Mouse (Mus musculus) limb, embryonic 10.5 days (tissue): ENCODE data around the gene Tbx4. TPM values are rescaled to one million over a fixed set of nuclear protein-coding genes. Genes with fewer than 3 reads are reported as not detected.

Experiments used
- DNase-seq: peaks from one replicate; pipeline ENCODE4 v3.0.0-alpha.2; 2017; ENCODE audit warnings: low spot score
- H3K27ac ChIP-seq: fragments of 300-500 bp; sonication (generic); 2 replicates; pipeline ENCODE4 v1.5.1; 2016; ENCODE audit warnings: mild to moderate bottlenecking
- H3K27me3 ChIP-seq: fragments of 300-500 bp; sonication (generic); 2 replicates; pipeline ENCODE4 v1.6.1; 2016; ENCODE audit warnings: low read depth, mild to moderate bottlenecking; ENCODE audit not compliant: poor library complexity, severe bottlenecking
- H3K36me3 ChIP-seq: fragments of 300-500 bp; sonication (generic); 2 replicates; pipeline ENCODE4 v1.6.1; 2016; ENCODE audit warnings: mild to moderate bottlenecking, moderate library complexity
- H3K4me1 ChIP-seq: fragments of 300-500 bp; sonication (generic); 2 replicates; pipeline ENCODE4 v1.6.1; 2016
- H3K4me3 ChIP-seq: fragments of 300-500 bp; sonication (generic); 2 replicates; pipeline ENCODE4 v1.5.1; 2016; ENCODE audit warnings: mild to moderate bottlenecking, moderate library complexity
- H3K9me3 ChIP-seq: fragments of 300-500 bp; sonication (generic); replicated peaks from 2 replicates; pipeline ENCODE4 v1.6.1; 2016; ENCODE audit warnings: mild to moderate bottlenecking
- WGBS: fragments of 180-500 bp; shearing (Covaris S2); methylation state at CpG from one replicate; pipeline ENCODE4 v1.1.7; 2016; 5-methylcytosine and 5-hydroxymethylcytosine counted together
- polyA plus RNA-seq: library from polyadenylated mRNA; unstranded; fragments of >200 nt; fragmentation: Nextera tagmentation; extraction: Ambion mirVana; gene quantifications from 2 replicates; pipeline ENCODE4 v1.2.1, GENCODE M21; 2016

Gene Tbx4
- polyA plus RNA-seq, 1 experiment from 2014 or later: 49.0 TPM

DNA sequence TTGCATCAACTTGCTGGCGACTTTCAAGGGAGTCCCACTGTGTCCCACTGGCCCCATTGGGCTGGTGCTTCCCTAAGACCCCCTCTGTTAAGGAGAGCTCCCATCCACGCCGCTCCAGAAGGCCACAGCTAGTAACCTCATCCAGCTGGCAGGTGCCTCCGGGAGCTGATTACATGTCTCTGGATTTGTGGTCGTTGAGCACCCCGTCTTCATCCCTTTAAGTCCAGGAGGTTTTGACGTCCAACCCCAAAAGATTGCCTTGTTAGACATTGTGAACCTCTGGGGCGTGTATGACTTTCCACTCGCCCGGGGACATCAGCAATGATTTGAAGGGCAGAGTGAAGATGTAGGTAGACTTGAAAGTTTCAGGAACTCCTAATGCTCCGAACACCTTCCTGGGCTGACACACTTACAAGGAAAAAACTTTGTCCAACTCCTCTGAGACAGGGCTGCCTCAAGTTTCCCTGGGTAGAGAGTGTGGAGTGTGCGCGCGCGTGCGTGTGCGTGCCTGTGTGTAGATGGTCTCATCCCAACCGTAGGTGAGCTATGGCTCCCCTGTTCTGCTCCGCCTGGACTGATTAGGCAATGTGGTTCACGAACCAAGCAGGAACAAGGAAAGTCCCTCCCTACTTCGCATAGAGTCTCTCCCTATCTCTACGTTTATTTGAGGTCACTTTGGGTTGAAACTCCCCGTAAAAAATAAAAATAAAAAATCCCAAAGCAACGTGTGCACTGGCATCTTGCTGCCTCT lies 43.5 kb upstream of the Tbx4 start:
- Histone ChIP-seq H3K36me3 (peaks cover 18% of the 10 kb centered on the region), H3K4me3 (peak overlapping the region; percentile 67), H3K4me1 (peaks cover 60% of the 10 kb centered on the region), H3K27me3 (peaks cover 81% of the 10 kb centered on the region), H3K27ac (peak overlapping the region; percentile 86), H3K9me3 (no peaks in the 10 kb centered on the region)
- peak; percentile 55 for DNase-seq
- 5% methylated on average over 24 of the region's 24 CpGs for WGBS

DNA sequence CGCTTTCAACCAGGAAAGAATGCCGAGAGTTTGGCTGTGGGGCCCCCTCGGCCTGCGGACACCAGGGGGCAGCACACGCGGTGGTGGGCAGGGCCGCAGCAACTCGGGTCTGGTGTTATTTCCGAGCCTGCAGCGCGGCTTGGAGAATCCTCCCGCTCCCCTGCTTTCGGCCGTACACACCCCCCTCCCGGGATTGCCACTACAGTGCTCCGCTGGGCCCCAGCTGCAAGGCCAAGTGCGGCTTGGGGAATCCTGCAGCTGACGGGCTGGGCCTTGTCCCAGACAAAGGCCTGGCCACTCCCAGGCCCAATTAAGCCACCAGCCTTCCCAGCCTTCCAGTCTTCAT lies 42.9 kb upstream of the Tbx4 start:
- Histone ChIP-seq H3K36me3 (peaks cover 12% of the 10 kb centered on the region), H3K4me3 (peak overlapping the region; percentile 67), H3K9me3 (no peaks in the 10 kb centered on the region), H3K27ac (peak overlapping the region; percentile 86), H3K4me1 (peaks cover 55% of the 10 kb centered on the region), H3K27me3 (peaks cover 76% of the 10 kb centered on the region)
- WGBS: under 1% methylated on average over 18 of the region's 18 CpGs
- peak; percentile 92 for DNase-seq

DNA sequence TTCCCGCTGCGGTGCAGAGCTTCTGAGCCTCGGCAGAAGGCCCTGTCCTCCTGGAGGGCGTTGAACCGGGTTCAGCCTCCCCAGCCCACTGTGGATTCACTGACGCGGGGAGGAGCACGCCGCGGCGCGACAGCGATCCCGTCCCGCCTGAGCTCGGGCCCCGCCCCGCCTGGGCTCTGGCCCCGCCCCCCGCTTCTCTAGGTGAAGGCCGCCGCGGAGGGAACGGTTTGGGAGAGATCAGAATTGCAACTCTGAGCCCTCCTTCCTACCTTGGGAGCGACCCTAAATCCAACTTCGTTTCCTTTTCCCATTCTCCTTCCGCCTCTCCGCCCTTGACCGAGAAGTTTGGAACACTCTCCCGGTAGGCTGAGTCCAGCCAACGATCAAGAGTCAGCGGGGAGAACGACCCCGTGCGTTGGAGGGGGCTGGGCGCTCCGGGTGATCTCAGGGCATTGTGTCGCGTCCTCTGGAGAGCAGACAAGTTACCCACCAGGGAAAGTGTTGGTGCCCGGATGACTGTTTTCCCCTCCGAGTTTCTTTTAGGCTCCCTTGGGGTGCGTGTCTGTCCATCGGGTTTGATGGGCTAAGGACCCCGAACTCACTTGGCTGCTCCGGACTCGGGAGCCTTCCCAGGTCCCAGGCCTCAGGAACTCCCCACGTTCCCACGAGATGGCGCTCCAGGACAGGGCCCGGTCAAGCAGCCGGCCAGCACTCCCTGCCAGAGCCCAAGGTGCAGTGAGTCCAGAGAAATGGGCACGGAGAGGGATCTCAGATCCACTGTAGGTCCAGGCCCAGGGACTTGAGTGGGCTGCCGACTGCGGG lies 41.9 kb upstream of the Tbx4 start:
- Histone ChIP-seq H3K4me1 (peaks cover 59% of the 10 kb centered on the region), H3K27me3 (peaks cover 65% of the 10 kb centered on the region), H3K4me3 (peak overlapping the region; percentile 67), H3K36me3 (peaks cover 11% of the 10 kb centered on the region), H3K9me3 (no peaks in the 10 kb centered on the region), H3K27ac (peak overlapping the region; percentile 86)
- under 1% methylated on average over 54 of the region's 54 CpGs for WGBS
- peak; percentile 98 for DNase-seq

DNA sequence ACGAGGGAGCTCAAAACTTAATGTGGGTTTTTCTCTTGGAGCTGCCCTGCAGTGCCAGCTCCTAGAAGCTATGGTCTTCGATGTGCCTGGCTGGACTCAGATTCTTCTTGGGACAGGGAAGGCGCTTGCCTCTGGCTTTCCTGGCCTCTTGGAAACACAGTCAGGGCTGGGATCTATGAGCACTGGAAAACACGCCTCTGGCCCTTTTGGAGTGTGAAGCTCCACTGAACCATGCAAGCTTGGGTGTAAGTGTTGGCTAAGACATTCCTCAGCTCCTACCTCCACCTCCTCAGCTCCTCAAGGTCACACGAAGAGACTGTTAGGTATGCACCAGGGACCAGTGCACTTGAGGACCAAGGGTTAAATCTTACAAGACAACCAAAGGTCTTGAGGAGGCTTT lies 41.3 kb upstream of the Tbx4 start:
- 37% methylated on average over 5 of the region's 5 CpGs for WGBS
- no peak for DNase-seq
- peaks cover 59% of the 10 kb centered on the region for H3K4me1 ChIP-seq
- peak overlapping the region; percentile 86; the same call in 1 of the 2 replicates for H3K27ac ChIP-seq
- peaks cover 62% of the 10 kb centered on the region for H3K27me3 ChIP-seq
- H3K9me3 ChIP-seq: no peaks in the 10 kb centered on the region
- H3K4me3 ChIP-seq: peak overlapping the region; percentile 67
- H3K36me3 ChIP-seq: peaks cover 10% of the 10 kb centered on the region

DNA sequence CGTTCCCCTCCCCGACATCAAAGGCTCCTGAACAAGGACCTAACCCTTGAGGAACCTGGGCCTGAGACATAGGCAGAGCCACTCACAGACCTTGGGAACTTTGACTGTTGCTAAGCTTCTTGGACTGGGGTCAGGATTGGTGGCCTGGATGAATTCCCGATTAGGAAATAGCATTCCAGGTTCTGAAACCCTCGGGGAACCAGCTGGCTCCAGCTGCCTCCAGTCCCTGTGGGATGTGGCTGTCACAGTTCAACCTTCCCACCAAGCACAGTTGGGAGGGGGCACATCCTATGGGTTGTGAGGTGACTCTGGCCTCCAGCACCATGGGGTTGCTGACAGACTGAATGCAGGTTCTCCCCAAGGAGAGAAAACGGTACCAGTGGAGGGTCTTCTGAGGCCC lies 40.3 kb upstream of the Tbx4 start:
- peaks cover under 1% of the 10 kb centered on the region; the same call in 1 of the 2 replicates for H3K36me3 ChIP-seq
- peaks cover 57% of the 10 kb centered on the region for H3K4me1 ChIP-seq
- H3K4me3 ChIP-seq: no peak overlapping the region
- H3K27ac ChIP-seq: no peak overlapping the region
- peak; percentile 31 for DNase-seq
- H3K9me3 ChIP-seq: no peaks in the 10 kb centered on the region
- peaks cover 57% of the 10 kb centered on the region for H3K27me3 ChIP-seq
- WGBS: 42% methylated on average over 5 of the region's 5 CpGs

DNA sequence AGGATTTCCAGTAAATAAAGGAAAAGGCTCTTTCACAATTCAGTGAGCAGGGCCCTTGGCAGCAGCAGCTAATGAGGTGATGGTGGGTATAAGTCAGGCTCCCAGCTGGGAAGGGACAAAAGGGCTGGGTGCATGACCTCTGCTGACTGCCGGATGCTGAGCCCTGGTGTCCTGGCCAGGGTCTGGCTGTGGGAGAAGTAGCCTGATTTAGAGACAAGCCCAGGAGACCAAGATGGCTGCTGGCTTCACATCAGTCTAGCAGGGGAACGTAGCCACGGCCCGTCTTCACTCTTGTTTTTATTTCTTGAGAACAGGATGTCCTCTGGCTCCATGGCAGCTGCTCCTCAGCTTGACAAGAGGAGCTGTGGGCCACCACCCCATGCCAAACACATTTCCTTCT lies 39.7 kb upstream of the Tbx4 start:
- no peaks in the 10 kb centered on the region for H3K9me3 ChIP-seq
- DNase-seq: peak; percentile 33

DNA sequence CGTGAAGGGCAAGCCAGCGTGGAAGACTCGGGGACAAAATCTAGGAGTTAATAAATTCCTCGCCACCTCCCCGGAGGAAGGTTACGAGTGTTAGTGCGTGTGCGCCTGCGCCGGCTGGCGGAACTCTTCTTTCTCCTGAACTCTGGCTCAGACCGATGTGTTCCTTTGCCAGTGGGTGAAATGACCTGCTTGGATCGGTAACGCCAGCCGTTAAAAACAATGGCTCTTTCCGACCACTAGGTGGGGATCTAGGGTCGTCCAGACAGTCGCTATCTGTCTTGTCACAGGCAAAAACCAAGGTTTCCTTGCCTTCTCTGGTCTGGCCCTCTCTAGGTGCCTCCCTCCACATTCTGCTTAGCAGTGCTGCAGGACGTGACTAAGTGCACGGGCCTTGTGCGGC lies 37.2 kb upstream of the Tbx4 start:
- 3% methylated on average over 21 of the region's 21 CpGs for WGBS
- Histone ChIP-seq H3K27me3 (peaks cover 35% of the 10 kb centered on the region), H3K27ac (peak overlapping the region; percentile 66; the same call in 1 of the 2 replicates), H3K4me1 (peaks cover 46% of the 10 kb centered on the region), H3K4me3 (peak overlapping the region; percentile 39), H3K9me3 (no peaks in the 10 kb centered on the region), H3K36me3 (no peaks in the 10 kb centered on the region)
- DNase-seq: peak; percentile 83

More for the DNA sequence above, 39.7 kb upstream of the Tbx4 start:
- Histone ChIP-seq H3K4me3 (no peak overlapping the region), H3K4me1 (peaks cover 59% of the 10 kb centered on the region), H3K36me3 (no peaks in the 10 kb centered on the region), H3K27me3 (peaks cover 51% of the 10 kb centered on the region), H3K27ac (0 out of 2 replicates have a peak overlapping the region, but pooled peaks have one; percentile 26)
- WGBS: 57% methylated on average over 4 of the region's 4 CpGs

DNA sequence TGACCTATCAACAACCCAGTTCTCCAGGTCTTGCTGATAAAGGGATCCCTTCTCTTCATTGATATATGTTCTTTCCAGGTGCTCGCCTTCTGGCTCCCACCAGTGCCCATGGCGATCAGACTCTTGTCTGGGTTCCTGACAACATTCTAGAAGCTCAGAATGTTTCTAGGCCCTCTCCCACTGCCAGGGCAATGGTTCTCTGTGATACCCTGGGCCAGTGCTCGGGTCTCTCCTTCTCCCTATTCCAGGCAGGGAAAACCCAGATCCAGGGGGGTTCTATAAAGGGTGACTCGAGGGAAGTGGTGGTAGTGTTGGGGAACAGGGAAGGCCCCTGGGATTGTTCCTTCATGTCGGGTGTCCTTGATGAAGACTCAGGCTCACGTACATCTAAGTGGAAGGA lies 36.0 kb upstream of the Tbx4 start, which contains the start of gene Gm11444:
TSS of gene Gm11444 (minus strand) at position 101 of the 400 bp plus-strand sequence.
- Histone ChIP-seq H3K4me1 (peaks cover 37% of the 10 kb centered on the region), H3K27ac (peak within 1 kb of the TSS; percentile 66), H3K27me3 (peaks cover 31% of the 10 kb centered on the region), H3K4me3 (peak within 1 kb of the TSS; percentile 39), H3K36me3 (0 out of 2 replicates have a peak, but pooled peaks cover 2% of the 10 kb centered on the region), H3K9me3 (no peaks in the 10 kb centered on the region)
- WGBS: 85% methylated on average over 6 of the region's 6 CpGs
- DNase-seq: no peak

DNA sequence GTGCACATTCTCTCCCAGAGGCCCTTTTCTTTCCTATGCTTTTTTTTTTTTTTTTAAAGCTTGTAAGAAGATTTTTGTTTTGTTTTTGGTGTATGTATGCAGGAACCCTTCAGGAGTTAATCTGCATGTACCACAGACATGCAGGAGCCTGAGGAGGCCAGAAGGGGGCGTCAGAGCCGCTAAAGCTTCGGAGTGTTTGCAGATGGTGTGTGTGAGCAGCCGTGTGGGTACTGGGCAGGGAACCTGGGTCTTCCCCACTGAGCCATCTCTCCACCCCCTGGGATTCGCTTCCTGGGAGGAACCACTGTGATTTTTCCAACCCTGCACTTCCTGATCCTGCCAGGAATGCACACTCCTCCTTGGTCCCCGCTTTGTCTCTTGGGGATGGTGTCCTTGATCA lies 35.5 kb upstream of the Tbx4 start:
- peak; percentile 56 for DNase-seq
- WGBS: 53% methylated on average over 6 of the region's 6 CpGs
- no peak overlapping the region for H3K4me3 ChIP-seq
- no peaks in the 10 kb centered on the region for H3K9me3 ChIP-seq
- peaks cover 26% of the 10 kb centered on the region for H3K27me3 ChIP-seq
- H3K4me1 ChIP-seq: peaks cover 37% of the 10 kb centered on the region
- H3K27ac ChIP-seq: peak overlapping the region; percentile 50
- 0 out of 2 replicates have a peak, but pooled peaks cover 2% of the 10 kb centered on the region for H3K36me3 ChIP-seq

DNA sequence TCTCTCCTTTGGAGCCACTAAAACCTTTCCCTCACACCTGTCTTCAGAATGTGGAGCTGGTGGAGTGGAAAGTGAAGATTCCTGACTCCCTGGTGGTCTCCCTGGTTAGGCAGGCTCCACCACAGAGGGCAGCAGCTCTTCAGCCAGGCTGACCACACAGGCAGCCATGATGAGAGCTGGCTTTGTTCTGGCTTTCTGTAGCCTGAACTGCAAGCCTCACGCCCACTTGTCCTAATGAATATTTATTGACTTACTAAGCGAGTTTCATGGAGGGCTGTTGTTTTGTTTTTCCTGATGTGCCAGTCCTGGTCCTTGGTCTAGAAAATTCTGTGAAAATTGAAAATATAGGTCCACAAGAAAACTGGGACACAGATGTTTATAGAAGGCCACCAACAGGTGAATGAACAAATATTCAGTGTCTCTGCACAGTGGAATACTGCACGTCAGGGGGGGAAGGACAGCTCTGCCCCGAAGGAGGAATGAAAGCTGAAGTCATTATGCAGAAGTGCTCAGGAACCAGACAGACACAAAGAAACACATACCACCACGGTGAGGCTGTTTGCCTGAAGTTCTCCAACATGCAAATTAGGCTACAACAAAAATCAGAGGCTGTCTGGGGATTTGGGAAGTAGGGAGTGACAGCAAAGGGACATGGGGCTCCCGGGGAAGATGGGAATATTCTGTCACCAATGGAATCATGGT lies 28.1 kb upstream of the Tbx4 start:
- no peak for DNase-seq
- H3K27ac ChIP-seq: peak overlapping the region; percentile 76
- 42% methylated on average over 6 of the region's 6 CpGs for WGBS
- H3K4me3 ChIP-seq: no peak overlapping the region
- H3K36me3 ChIP-seq: 0 out of 2 replicates have a peak, but pooled peaks cover 2% of the 10 kb centered on the region
- peaks cover 17% of the 10 kb centered on the region for H3K4me1 ChIP-seq
- H3K27me3 ChIP-seq: 0 out of 2 replicates have a peak, but pooled peaks cover 3% of the 10 kb centered on the region
- no peaks in the 10 kb centered on the region for H3K9me3 ChIP-seq

DNA sequence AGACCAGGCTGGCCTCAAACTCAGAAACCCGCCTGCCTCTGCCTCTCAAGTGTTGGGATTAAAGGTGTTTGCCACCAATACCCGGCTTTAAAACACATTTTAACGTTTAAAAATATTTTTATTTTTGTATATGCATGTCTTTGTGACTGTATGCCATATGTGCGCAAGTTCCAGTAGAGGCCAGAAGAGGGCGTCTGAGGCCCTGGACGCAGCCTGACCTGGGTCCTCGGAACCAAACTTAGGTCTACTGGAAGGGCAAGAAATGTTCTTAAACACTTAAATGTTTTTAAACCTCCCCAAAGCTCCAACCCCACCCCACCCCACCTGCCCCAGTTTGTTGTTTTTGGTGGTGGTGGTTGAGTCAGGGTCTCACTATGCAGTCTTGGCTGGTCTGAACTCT lies 21.9 kb upstream of the Tbx4 start:
- Histone ChIP-seq H3K9me3 (no peaks in the 10 kb centered on the region), H3K27me3 (0 out of 2 replicates have a peak, but pooled peaks cover 7% of the 10 kb centered on the region), H3K27ac (no peak overlapping the region), H3K4me1 (0 out of 2 replicates have a peak, but pooled peaks cover 8% of the 10 kb centered on the region), H3K4me3 (no peak overlapping the region), H3K36me3 (no peaks in the 10 kb centered on the region)
- no peak for DNase-seq
- 42% methylated on average over 7 of the region's 7 CpGs for WGBS

DNA sequence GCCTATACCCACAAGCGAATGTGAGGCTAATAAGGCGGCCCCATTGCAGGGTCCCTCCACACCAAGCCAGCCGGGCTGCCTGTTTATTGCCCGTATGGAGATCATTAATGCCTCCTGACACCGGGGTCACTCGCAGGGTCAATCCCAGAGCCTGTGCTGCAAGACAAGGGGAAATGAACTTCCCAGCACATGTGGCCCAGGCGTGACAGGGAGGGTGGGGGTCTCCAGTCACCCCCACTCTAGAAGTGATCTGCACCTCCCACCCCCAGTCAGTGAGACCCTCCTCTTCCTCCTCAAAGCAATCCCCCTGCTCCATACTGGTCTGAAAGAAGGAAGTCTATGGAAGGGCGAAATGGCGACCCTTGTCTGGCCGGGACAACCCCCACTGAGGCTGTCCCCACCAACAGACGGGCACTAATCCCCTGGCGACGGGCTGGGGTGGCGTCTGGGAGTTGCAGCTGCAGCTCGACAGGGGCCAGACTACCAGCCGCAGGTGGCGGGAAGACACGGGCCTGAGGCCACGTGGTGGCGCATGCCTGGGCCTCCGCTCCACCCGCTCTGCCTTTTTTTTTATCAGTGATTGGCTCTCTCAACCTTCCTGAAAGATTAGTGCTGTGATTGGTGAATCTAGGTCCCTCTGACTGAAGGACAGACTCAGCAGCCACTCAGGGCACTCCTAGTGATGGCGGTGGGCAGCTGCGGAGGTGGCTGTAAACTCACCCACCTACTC lies 10.0 kb upstream of the Tbx4 start:
- H3K4me1 ChIP-seq: peaks cover 65% of the 10 kb centered on the region
- H3K36me3 ChIP-seq: 0 out of 2 replicates have a peak, but pooled peaks cover 1% of the 10 kb centered on the region
- H3K27ac ChIP-seq: peak overlapping the region; percentile 94
- H3K27me3 ChIP-seq: no peaks in the 10 kb centered on the region
- WGBS: 23% methylated on average over 24 of the region's 24 CpGs
- H3K9me3 ChIP-seq: no peaks in the 10 kb centered on the region
- DNase-seq: peak; percentile 91
- H3K4me3 ChIP-seq: peak overlapping the region; percentile 35
